Mouse (Mus musculus) kidney, adult 2 months (tissue): ENCODE results near the gene Fbxl19.

Source experiments
- CTCF ChIP-seq: fragments of 200-500 bp; conservative IDR thresholded peaks from 2 replicates; pipeline ENCODE4 v1.5.1; 2011; ENCODE audit warnings: low read depth, mild to moderate bottlenecking, control low read depth, low read length, moderate library complexity, mixed read lengths; ENCODE audit not compliant: insufficient read depth, insufficient read length
- POLR2A ChIP-seq: fragments of 200-500 bp; IDR thresholded peaks from one replicate; pipeline ENCODE4 v1.6.1; 2011; ENCODE audit warnings: low read depth, low read length, control low read depth

- no peak for TF ChIP-seq POLR2A
- no peak for TF ChIP-seq CTCF
Measured at GRCm38 (mm10) chr7:127746494-127747491, 2.5 kb downstream of the Fbxl19 start.
